Mouse (Mus musculus): ENCODE measurements around the gene Epha6. TPM values are rescaled to one million over a fixed set of nuclear protein-coding genes. Genes with fewer than 3 reads are reported as not detected.

Gene Epha6
- polyA plus RNA-seq (2012; rRNA removed): not detected in 2 replicates

DNA sequence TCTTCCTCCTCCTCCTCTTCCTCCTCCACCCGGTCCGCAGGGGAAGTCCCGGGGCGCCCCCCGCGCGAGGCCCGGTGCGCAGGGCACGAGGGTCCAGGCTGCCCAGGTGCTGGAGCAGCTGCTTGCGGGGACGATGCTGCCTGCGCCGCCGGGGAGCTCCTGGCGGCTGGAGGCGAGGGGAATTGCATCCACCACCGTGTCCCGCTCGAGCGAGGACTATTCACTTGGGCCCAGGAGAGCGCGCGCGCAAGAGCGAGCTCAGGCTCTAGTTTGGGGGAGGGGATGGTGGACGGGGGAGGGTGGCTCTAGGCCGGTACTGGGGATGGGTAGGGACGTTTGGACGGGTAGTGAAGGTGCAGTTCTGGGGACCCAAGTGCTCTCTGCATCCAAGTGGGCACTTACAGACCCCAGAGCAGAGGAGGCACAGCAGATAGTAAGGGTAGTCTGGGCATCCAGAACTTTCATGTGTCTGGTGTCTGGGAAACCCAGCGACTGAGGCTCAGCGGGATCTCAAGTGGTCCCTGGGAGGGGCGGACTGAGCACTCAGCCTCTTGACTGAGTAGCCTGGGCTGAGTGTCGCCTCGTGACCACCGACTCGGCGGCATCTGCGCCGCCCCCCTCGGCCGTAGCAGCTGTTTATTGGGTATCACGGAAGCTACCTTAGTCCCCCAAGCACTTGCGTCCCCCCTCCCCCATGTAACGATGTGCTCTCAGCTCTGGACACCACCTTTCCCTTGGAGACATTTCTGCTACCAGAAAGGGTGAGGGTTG, at the start of gene Epha6:
TSS of gene Epha6 (minus strand) at position 471 of the 771 bp plus-strand sequence.

GRCm38 (mm10) chr16:59639102-59639691, 966.1 kb downstream of the Epha6 start, which contains the start of gene Arl6:
Gene Arl6 (minus strand): TSS chr16:59639391.

